Mouse (Mus musculus) forebrain, embryonic 14.5 days (tissue): ENCODE measurements around the gene S100a11. TPM values are rescaled to one million over a fixed set of nuclear protein-coding genes. Genes with fewer than 3 reads are reported as not detected.
"Not testable (repeated sequence)": the region's sequence is repeated elsewhere in the genome, so short reads cannot be mapped to it uniquely, and the experiment has no call there.

Source experiments
- ATAC-seq: fragments of 200-750 bp; cut with Nextera tagmentation; 2 replicates; pipeline ENCODE4 v1.8.0; 2017; ENCODE audit warnings: mild to moderate bottlenecking, moderate library complexity
- DNase-seq: peaks from one replicate; pipeline ENCODE4 v3.0.0-alpha.2; 2015; ENCODE audit warnings: low spot score
- H3K27ac ChIP-seq: fragments of 300-500 bp; sonication (generic); 2 replicates; pipeline ENCODE4 v1.5.1; 2014; ENCODE audit warnings: low read depth, mild to moderate bottlenecking, control low read depth, low read length, moderate library complexity
- H3K27me3 ChIP-seq: fragments of 300-500 bp; sonication (generic); replicated peaks from 2 replicates; pipeline ENCODE4 v1.6.1; 2014; ENCODE audit warnings: low read length, control low read depth, mixed read lengths; ENCODE audit not compliant: control insufficient read depth, insufficient read depth
- H3K36me3 ChIP-seq: fragments of 300-500 bp; sonication (generic); 2 replicates; pipeline ENCODE4 v1.6.1; 2014; ENCODE audit warnings: low read length, control low read depth; ENCODE audit not compliant: control insufficient read depth, insufficient read depth
- H3K4me1 ChIP-seq: fragments of 300-500 bp; sonication (generic); 2 replicates; pipeline ENCODE4 v1.6.1; 2014; ENCODE audit warnings: antibody characterized with exemption, low read length, control low read depth; ENCODE audit not compliant: control insufficient read depth, insufficient read depth
- H3K4me2 ChIP-seq: fragments of 300-500 bp; sonication (generic); 2 replicates; pipeline ENCODE4 v1.6.1; 2014; ENCODE audit warnings: mild to moderate bottlenecking, control low read depth, low read length
- H3K4me3 ChIP-seq: fragments of 300-500 bp; sonication (generic); 2 replicates; pipeline ENCODE4 v1.5.1; 2014; ENCODE audit warnings: low read depth, low read length, control low read depth
- H3K9ac ChIP-seq: fragments of 300-500 bp; sonication (generic); 2 replicates; pipeline ENCODE4 v1.6.1; 2014; ENCODE audit warnings: mild to moderate bottlenecking, low read length, control low read depth, moderate library complexity
- H3K9me3 ChIP-seq: fragments of 300-500 bp; sonication (generic); replicated peaks from 2 replicates; pipeline ENCODE4 v1.6.1; 2016; ENCODE audit warnings: low read length, control low read depth, mixed read lengths; ENCODE audit not compliant: control insufficient read depth
- WGBS: fragments of 180-500 bp; shearing (Covaris S2); extraction: QIAGEN DNeasy Blood & Tissue Kit; methylation state at CpG from one replicate; pipeline ENCODE4 v1.1.7; 2014; 5-methylcytosine and 5-hydroxymethylcytosine counted together
- polyA plus RNA-seq: library from polyadenylated mRNA; unstranded; fragments of >200 nt; fragmentation: Nextera tagmentation; extraction: Ambion mirVana; gene quantifications from 2 replicates; pipeline ENCODE4 v1.2.1, GENCODE M21; 2014

The S100a11 gene
- polyA plus RNA-seq: 140 and 148 TPM in 2 replicates

DNA sequence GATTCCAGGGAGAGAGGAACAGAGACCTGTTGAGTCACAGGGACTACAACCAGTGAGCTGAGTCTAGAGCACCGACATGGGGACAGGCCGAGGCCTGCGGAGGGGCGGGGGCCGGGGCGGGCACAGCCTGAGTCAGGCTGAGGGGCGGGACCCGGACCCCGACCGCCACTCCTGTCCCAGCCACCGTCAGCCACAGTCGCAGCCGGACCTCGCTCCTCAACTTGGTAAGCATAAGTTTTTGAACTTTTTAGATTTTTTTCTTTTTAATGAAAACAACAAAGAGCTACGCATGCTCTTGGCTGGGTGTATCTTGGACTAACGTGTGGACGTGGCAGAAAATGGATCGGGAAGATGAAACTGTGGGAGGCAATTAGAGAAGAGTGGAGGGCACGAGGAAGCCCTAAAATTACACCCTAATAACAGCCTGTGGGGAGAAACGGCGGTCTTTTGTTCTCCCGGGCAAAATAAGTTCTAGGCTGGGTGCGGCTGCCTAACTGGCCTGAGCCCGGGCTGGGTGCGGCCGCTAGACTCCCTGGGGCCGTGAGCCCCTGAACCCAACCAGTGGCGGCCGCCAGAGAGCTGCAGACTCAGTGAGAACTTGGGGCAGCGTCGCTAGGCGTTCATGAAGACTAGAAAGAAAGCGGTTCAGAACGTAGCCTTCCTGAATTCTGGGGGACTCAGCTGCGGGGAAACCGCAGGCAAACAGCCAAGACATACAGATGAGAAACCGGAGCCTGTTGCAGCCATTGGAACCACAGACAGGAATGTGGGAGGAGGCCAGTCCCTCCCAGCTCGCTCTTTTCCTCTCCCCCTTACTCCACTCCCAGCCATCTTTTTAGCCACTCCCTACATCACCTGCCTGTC, at the start of gene S100a11:
S100a11 (plus strand) TSS at position 159 of the 864 bp plus-strand sequence.
- Histone ChIP-seq H3K27me3 (no peaks in the 10 kb centered on the region), H3K9ac (peak within 1 kb of the TSS; percentile 60), H3K4me1 (0 out of 2 replicates have a peak, but pooled peaks cover 2% of the 10 kb centered on the region), H3K36me3 (no peaks in the 10 kb centered on the region), H3K27ac (no peak within 1 kb of the TSS), H3K9me3 (no peaks in the 10 kb centered on the region), H3K4me3 (peak within 1 kb of the TSS; percentile 39), H3K4me2 (peak within 1 kb of the TSS; percentile 79)
- under 1% methylated on average over 38 of the region's 38 CpGs for WGBS
- peak; percentile 85 for ATAC-seq
- peak; percentile 52 for DNase-seq

DNA sequence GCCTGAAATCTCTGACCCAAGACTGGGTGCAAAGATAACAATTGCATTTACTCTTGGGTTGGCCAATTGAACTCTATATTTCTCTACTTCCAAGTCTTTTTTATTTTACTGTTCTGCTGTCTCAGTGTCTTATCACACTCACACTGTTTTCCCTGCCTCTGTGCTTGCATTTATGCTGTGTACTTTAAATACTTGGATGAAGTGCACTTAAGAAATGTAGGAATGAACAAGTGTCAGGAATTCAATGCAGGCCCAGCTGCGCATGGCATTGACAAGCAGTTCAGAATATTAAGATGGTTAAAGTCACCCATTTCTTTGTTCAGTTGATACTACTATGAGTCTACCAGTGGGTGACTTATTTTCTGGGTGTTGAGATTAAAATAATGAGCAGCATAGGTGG, 40.2 kb upstream of the S100a11 start:
- ATAC-seq: no peak
- 88% methylated on average over 1 of the region's 1 CpGs for WGBS
- H3K4me1 ChIP-seq: no peaks in the 10 kb centered on the region

GRCm38 (mm10) chr3:93481982-93482616, 38.2 kb upstream of the S100a11 start:
- Histone ChIP-seq H3K27me3 (no peaks in the 10 kb centered on the region), H3K36me3 (no peaks in the 10 kb centered on the region), H3K9ac (no peak overlapping the region), H3K27ac (no peak overlapping the region), H3K4me1 (no peaks in the 10 kb centered on the region), H3K4me2 (no peak overlapping the region), H3K4me3 (no peak overlapping the region), H3K9me3 (no peaks in the 10 kb centered on the region)
- WGBS: 70% methylated on average over 2 of the region's 2 CpGs
- no peak for DNase-seq
- no peak for ATAC-seq

More for the DNA sequence above, 40.2 kb upstream of the S100a11 start:
- H3K4me3 ChIP-seq: no peak overlapping the region
- H3K36me3 ChIP-seq: no peaks in the 10 kb centered on the region
- H3K27me3 ChIP-seq: no peaks in the 10 kb centered on the region
- no peak overlapping the region for H3K9ac ChIP-seq
- no peak for DNase-seq
- no peaks in the 10 kb centered on the region for H3K9me3 ChIP-seq
- no peak overlapping the region for H3K4me2 ChIP-seq
- no peak overlapping the region for H3K27ac ChIP-seq

- no peak overlapping the region for H3K4me3 ChIP-seq
- no peaks in the 10 kb centered on the region for H3K9me3 ChIP-seq
- H3K4me1 ChIP-seq: no peaks in the 10 kb centered on the region
- no peak overlapping the region for H3K9ac ChIP-seq
- no peaks in the 10 kb centered on the region for H3K27me3 ChIP-seq
- DNase-seq (no peak), ATAC-seq (no peak)
- 89% methylated on average over 3 of the region's 3 CpGs for WGBS
- no peak overlapping the region for H3K4me2 ChIP-seq
- no peak overlapping the region for H3K27ac ChIP-seq
- no peaks in the 10 kb centered on the region for H3K36me3 ChIP-seq
Observed at GRCm38 (mm10) chr3:93485611-93486010, 34.7 kb upstream of the S100a11 start.

- no peak for ATAC-seq
- H3K4me1 ChIP-seq: no peaks in the 10 kb centered on the region
- no peak overlapping the region for H3K9ac ChIP-seq
- no peaks in the 10 kb centered on the region for H3K9me3 ChIP-seq
- H3K4me3 ChIP-seq: no peak overlapping the region
- H3K36me3 ChIP-seq: no peaks in the 10 kb centered on the region
- 86% methylated on average over 2 of the region's 2 CpGs for WGBS
- no peak overlapping the region for H3K4me2 ChIP-seq
- DNase-seq: no peak
- no peak overlapping the region for H3K27ac ChIP-seq
- H3K27me3 ChIP-seq: no peaks in the 10 kb centered on the region
Observed at GRCm38 (mm10) chr3:93488541-93488940, 31.7 kb upstream of the S100a11 start.

DNA sequence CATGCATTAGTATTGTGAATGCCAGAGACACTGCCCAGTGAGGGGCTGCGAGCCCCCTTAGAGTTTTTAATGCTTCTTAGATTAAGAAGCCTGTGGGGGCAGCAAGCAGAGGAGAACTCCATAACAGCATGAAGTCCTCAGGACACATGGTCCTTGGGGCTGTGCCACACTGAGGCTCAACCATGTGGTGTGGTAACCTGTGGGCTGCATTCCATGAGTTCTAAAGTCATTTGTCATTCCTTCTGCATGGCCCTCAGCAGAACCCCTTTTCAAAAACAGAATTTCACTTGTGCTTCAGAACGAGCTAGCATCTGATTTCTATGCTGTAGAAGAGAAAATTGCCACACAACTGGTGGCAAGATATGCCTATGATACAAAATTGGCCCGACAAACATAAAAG, 28.1 kb upstream of the S100a11 start:
- Histone ChIP-seq H3K36me3 (no peaks in the 10 kb centered on the region), H3K9ac (no peak overlapping the region), H3K27ac (no peak overlapping the region), H3K4me2 (no peak overlapping the region), H3K27me3 (no peaks in the 10 kb centered on the region), H3K4me3 (no peak overlapping the region), H3K4me1 (no peaks in the 10 kb centered on the region), H3K9me3 (no peaks in the 10 kb centered on the region)
- ATAC-seq (no peak), DNase-seq (no peak)
- WGBS: 84% methylated on average over 3 of the region's 3 CpGs

- Histone ChIP-seq H3K4me1 (no peaks in the 10 kb centered on the region), H3K9me3 (no peaks in the 10 kb centered on the region), H3K36me3 (no peaks in the 10 kb centered on the region), H3K9ac (no peak overlapping the region), H3K27me3 (no peaks in the 10 kb centered on the region), H3K4me2 (no peak overlapping the region), H3K4me3 (no peak overlapping the region), H3K27ac (no peak overlapping the region)
- DNase-seq: peak; percentile 93
- ATAC-seq: peak; percentile 94
- under 1% methylated on average over 4 of the region's 4 CpGs for WGBS
Observed at GRCm38 (mm10) chr3:93493992-93494391, 26.3 kb upstream of the S100a11 start.

GRCm38 (mm10) chr3:93494774-93495173, 25.5 kb upstream of the S100a11 start:
- 29% methylated on average over 5 of the region's 5 CpGs for WGBS
- H3K4me1 ChIP-seq, DNase-seq, ATAC-seq, H3K9me3 ChIP-seq, H3K27me3 ChIP-seq, H3K4me2 ChIP-seq, H3K27ac ChIP-seq, H3K4me3 ChIP-seq, H3K36me3 ChIP-seq, H3K9ac ChIP-seq: not testable (repeated sequence)

DNA sequence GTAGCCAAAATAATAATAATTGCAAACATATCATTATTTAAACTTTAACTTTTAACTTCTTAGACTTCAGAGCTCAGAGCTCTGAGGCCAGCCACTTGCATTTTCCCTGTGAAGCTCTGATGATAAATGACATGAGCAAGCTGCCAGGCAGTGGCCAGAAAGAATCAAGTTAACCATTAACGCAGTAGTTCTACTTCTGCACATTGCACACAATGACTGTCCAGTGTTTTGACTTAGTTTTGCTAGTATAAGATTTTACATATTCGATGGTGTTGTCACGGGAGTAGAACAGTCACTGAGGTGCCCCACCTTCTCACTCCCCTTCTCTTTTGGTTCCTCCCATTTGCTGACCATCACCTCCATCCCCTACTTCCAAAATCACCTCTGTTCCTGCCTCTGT, 23.2 kb upstream of the S100a11 start:
- Histone ChIP-seq H3K27ac (no peak overlapping the region), H3K27me3 (no peaks in the 10 kb centered on the region), H3K4me3 (no peak overlapping the region), H3K4me1 (no peaks in the 10 kb centered on the region), H3K9me3 (no peaks in the 10 kb centered on the region), H3K4me2 (no peak overlapping the region), H3K9ac (no peak overlapping the region), H3K36me3 (no peaks in the 10 kb centered on the region)
- no peak for DNase-seq
- ATAC-seq: no peak
- 89% methylated on average over 3 of the region's 3 CpGs for WGBS
